Mouse (Mus musculus): ENCODE data around the gene Smarca5. TPM values are rescaled to one million over a fixed set of nuclear protein-coding genes. Genes with fewer than 3 reads are reported as not detected.

Gene Smarca5
- polyA plus RNA-seq, 1 experiment from 2014 or later, result 45.1 TPM

DNA sequence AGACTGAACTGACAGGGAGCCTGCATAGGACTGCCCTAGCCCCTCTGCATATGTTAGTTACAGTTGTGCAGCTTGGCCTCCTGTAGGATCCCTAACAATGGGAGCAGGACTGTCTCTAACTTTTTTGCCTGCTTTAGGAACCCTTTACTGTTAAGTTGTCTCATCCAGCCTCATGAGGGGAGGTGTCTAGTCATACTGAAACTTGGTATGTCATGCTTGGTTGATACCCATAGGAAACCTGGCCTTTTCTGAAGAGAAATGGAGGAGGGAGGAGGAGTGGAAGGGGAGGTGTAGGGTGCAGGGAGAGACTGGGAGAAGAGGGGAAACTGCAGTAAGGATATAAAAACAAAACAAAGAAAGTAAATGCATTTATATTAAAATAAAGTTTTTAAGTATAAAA, 7.0 kb downstream of the Smarca5 start:
- no peaks in the 10 kb centered on the region for H3K9me3 ChIP-seq (ENCODE audit: control insufficient read depth, low read length)
- no peak overlapping the region for H3K27ac ChIP-seq (replicated peaks in 1 of 2; ENCODE audit: control insufficient read depth in 1 of 2, insufficient read depth in 1 of 2, low read depth in 2 of 2, low read length in 2 of 2)
- H3K9ac ChIP-seq (ENCODE audit: low read length), result no peak overlapping the region
- H3K36me3 ChIP-seq (ENCODE audit: control insufficient read depth, insufficient read depth, low read length), result peaks cover 82% of the 10 kb centered on the region
- ATAC-seq (ENCODE audit: insufficient number of reproducible peaks, insufficient read depth, low FRiP score, low read depth), result no peak
- no peak overlapping the region for H3K4me2 ChIP-seq (ENCODE audit: low read length)
- peaks cover 0 to under 1% of the 10 kb centered on the region in 2 experiments; a peak in 1 of 4 replicates for H3K4me1 ChIP-seq (ENCODE audit: control insufficient read depth in 2 of 2, insufficient read depth in 2 of 2, low read length in 2 of 2)
- no peak overlapping the region for H3K4me3 ChIP-seq (ENCODE audit: control insufficient read depth in 1 of 2, insufficient read depth in 1 of 2, low read depth in 1 of 2, low read length in 2 of 2)
- no peaks in the 10 kb centered on the region for H3K27me3 ChIP-seq (ENCODE audit: control insufficient read depth, insufficient read depth, low read length)

DNA sequence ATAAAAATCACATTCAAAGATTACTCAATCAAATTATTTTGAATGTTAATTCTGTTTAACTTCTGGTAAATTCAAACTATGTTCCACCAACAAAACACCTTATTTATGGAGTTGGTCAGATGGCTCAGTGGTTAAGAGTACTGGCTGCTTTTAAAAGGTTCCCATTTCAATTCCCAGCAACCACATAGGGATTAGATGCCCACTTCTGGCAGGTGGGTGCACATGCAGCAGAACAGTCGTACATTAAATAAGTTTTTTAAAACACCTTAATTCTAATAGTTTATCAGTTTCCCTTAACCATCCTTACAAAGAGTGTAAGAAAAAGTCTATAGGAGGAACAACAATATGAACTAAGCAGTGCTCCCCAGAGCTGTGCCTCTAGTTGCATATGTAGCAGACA, 24.8 kb downstream of the Smarca5 start:
- H3K27me3 ChIP-seq (ENCODE audit: control insufficient read depth, insufficient read depth, low read length), result no peaks in the 10 kb centered on the region
- H3K36me3 ChIP-seq (ENCODE audit: control insufficient read depth, insufficient read depth, low read length), result peaks cover 83% of the 10 kb centered on the region
- no peak for ATAC-seq (ENCODE audit: insufficient number of reproducible peaks, insufficient read depth, low FRiP score, low read depth)
- no peak overlapping the region for H3K27ac ChIP-seq (replicated peaks in 1 of 2; ENCODE audit: control insufficient read depth in 1 of 2, insufficient read depth in 1 of 2, low read depth in 2 of 2, low read length in 2 of 2)
- H3K4me3 ChIP-seq (ENCODE audit: control insufficient read depth in 1 of 2, insufficient read depth in 1 of 2, low read depth in 1 of 2, low read length in 2 of 2), result no peak overlapping the region
- no peak overlapping the region for H3K9ac ChIP-seq (ENCODE audit: low read length)
- no peak overlapping the region for H3K4me2 ChIP-seq (ENCODE audit: low read length)
- H3K9me3 ChIP-seq (ENCODE audit: control insufficient read depth, low read length), result no peaks in the 10 kb centered on the region
- no peaks in the 10 kb centered on the region for H3K4me1 ChIP-seq (ENCODE audit: control insufficient read depth in 2 of 2, insufficient read depth in 2 of 2, low read length in 2 of 2)
- WGBS, result 93% methylated on average over 1 of the region's 1 CpGs

DNA sequence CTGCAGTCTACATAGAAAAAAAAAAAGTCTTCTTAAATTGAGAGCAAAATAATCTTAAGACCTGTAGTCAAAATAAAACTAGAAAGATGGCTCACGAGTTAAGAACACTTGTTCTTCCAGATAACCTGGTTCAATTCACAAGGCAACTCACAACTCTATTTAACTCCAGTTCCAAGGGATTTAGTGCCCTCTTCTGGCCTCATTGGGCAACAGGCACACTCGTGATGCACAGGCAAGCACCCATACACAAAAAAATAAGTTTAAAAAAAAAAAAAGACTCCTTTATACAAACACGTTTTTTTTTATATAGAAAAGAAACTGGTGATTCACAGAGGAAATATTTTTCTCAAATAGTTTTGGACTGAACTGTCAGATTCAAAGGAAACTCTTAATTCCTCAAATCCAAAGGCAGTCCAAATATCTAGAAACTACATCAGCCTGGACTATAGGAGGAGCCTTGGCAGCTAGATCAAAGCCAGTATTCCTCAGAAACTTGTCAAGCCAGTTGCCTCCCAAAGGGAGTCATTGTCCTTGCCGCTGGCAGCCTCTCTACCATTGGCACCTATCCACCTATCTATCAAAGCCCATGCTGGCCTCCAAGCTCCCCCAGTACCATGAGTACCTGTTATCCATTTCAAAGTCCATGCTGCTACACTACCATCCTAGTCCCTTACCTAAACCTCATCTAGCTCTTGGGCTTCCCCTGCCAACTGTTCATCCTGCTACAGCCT, 28.5 kb downstream of the Smarca5 start:
- no peak overlapping the region for H3K27ac ChIP-seq (replicated peaks in 1 of 2; ENCODE audit: control insufficient read depth in 1 of 2, insufficient read depth in 1 of 2, low read depth in 2 of 2, low read length in 2 of 2)
- ATAC-seq (ENCODE audit: insufficient number of reproducible peaks, insufficient read depth, low FRiP score, low read depth), result no peak
- WGBS, result 88% methylated on average over 4 of the region's 4 CpGs

DNA sequence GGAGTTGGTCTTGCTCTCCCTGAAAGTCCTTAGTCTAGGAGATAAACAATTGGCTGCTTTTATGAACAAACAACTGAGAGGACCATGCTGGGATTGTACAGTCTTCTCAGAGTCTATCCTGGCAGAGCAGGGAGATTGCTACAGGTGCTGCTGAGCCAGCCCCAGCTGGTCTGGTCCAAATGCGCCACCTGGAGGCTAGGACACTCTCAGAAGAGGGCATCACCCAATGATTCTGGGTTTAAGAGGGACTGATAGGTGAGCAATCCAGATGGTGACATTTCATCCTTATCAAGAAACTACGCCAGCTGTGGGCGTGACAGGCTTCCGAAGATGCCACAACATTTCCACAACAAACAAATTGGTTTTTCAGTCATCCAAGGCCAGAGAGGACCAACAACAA, 51.2 kb downstream of the Smarca5 start:
- no peak overlapping the region for H3K27ac ChIP-seq (replicated peaks in 1 of 2; ENCODE audit: control insufficient read depth in 1 of 2, insufficient read depth in 1 of 2, low read depth in 2 of 2, low read length in 2 of 2)
- H3K4me2 ChIP-seq (ENCODE audit: low read length), result no peak overlapping the region
- no peaks in the 10 kb centered on the region for H3K36me3 ChIP-seq (ENCODE audit: control insufficient read depth, insufficient read depth, low read length)
- H3K27me3 ChIP-seq (ENCODE audit: control insufficient read depth, insufficient read depth, low read length), result no peaks in the 10 kb centered on the region; the same call in 1 of the 2 replicates
- H3K4me1 ChIP-seq (ENCODE audit: control insufficient read depth in 2 of 2, insufficient read depth in 2 of 2, low read length in 2 of 2), result no peaks in the 10 kb centered on the region; a peak in 1 of 4 replicates
- WGBS, result 23% methylated on average over 4 of the region's 4 CpGs
- H3K9ac ChIP-seq (ENCODE audit: low read length), result no peak overlapping the region
- ATAC-seq (ENCODE audit: insufficient number of reproducible peaks, insufficient read depth, low FRiP score, low read depth), result no peak
- no peak overlapping the region for H3K4me3 ChIP-seq (ENCODE audit: control insufficient read depth in 1 of 2, insufficient read depth in 1 of 2, low read depth in 1 of 2, low read length in 2 of 2)
- no peaks in the 10 kb centered on the region for H3K9me3 ChIP-seq (ENCODE audit: control insufficient read depth, low read length)

More for the DNA sequence above, 28.5 kb downstream of the Smarca5 start:
- H3K4me3 ChIP-seq (ENCODE audit: control insufficient read depth in 1 of 2, insufficient read depth in 1 of 2, low read depth in 1 of 2, low read length in 2 of 2), result no peak overlapping the region
- H3K9me3 ChIP-seq (ENCODE audit: control insufficient read depth, low read length), result no peaks in the 10 kb centered on the region
- H3K27me3 ChIP-seq (ENCODE audit: control insufficient read depth, insufficient read depth, low read length), result no peaks in the 10 kb centered on the region
- H3K4me1 ChIP-seq (ENCODE audit: control insufficient read depth in 2 of 2, insufficient read depth in 2 of 2, low read length in 2 of 2), result no peaks in the 10 kb centered on the region
- no peak overlapping the region for H3K4me2 ChIP-seq (ENCODE audit: low read length)
- H3K36me3 ChIP-seq (ENCODE audit: control insufficient read depth, insufficient read depth, low read length), result peaks cover 86% of the 10 kb centered on the region
- H3K9ac ChIP-seq (ENCODE audit: low read length), result no peak overlapping the region

DNA sequence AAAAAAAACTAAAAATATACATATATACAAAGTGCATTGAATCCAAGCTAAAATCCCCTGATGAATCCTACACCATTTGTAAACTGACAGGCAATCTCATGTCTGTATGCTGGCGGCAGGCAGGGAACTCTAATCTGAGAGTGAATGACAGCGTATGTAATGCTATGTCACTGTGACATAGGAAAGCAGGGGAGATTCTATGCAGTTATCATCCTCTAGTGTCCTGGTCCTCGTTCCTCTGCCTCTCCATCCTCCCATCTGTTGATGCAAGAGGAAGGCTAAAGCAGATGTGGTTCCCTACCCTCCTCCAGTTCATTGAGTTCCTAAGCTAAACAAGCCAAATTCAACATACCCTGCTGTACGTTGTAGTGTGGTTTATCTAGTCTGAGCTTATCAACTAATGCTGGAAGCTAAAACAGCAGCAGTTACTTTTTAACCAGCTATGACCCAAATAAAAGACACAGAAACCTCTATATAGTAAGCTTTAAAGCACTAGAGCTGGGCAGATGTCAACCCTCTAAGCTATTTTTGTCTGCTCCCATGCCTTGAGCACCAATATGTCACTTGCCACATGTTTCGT, 55.5 kb downstream of the Smarca5 start:
- no peaks in the 10 kb centered on the region for H3K36me3 ChIP-seq (ENCODE audit: control insufficient read depth, insufficient read depth, low read length)
- H3K4me3 ChIP-seq (ENCODE audit: control insufficient read depth in 1 of 2, insufficient read depth in 1 of 2, low read depth in 1 of 2, low read length in 2 of 2), result no peak overlapping the region
- H3K4me1 ChIP-seq (ENCODE audit: control insufficient read depth in 2 of 2, insufficient read depth in 2 of 2, low read length in 2 of 2), result no peaks in the 10 kb centered on the region; a peak in 1 of 4 replicates
- no peak overlapping the region for H3K27ac ChIP-seq (replicated peaks in 1 of 2; ENCODE audit: control insufficient read depth in 1 of 2, insufficient read depth in 1 of 2, low read depth in 2 of 2, low read length in 2 of 2)
- 42% methylated on average over 5 of the region's 5 CpGs for WGBS
- H3K4me2 ChIP-seq (ENCODE audit: low read length), result no peak overlapping the region
- no peaks in the 10 kb centered on the region for H3K27me3 ChIP-seq (ENCODE audit: control insufficient read depth, insufficient read depth, low read length)
- no peak for ATAC-seq (ENCODE audit: insufficient number of reproducible peaks, insufficient read depth, low FRiP score, low read depth)
- no peak overlapping the region for H3K9ac ChIP-seq (ENCODE audit: low read length)
- no peaks in the 10 kb centered on the region for H3K9me3 ChIP-seq (ENCODE audit: control insufficient read depth, low read length)

DNA sequence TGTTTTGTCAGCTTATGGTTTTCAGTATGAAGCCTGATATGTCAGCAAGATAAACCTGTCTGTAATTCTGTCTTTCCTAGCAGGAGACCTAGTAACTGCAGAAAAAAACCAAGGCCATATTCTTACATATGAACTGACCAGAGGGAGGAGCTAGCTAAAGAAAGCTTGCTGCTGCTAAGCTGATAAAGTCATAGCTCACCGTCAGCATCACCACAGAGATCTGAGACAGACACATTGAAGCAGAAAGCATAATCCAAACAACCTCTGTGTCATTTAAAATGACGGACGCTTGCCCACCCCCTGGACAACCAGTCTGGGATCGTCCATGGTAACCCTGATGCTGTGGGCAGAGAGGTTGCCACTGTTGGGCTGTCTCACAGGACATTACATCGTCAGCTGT, 56.7 kb downstream of the Smarca5 start:
- Histone ChIP-seq H3K9ac (ENCODE audit: low read length) (no peak overlapping the region), H3K9me3 (ENCODE audit: control insufficient read depth, low read length) (no peaks in the 10 kb centered on the region), H3K4me3 (ENCODE audit: control insufficient read depth in 1 of 2, insufficient read depth in 1 of 2, low read depth in 1 of 2, low read length in 2 of 2) (no peak overlapping the region), H3K27ac (replicated peaks in 1 of 2; ENCODE audit: control insufficient read depth in 1 of 2, insufficient read depth in 1 of 2, low read depth in 2 of 2, low read length in 2 of 2) (no peak overlapping the region), H3K4me2 (ENCODE audit: low read length) (no peak overlapping the region), H3K36me3 (ENCODE audit: control insufficient read depth, insufficient read depth, low read length) (no peaks in the 10 kb centered on the region), H3K27me3 (ENCODE audit: control insufficient read depth, insufficient read depth, low read length) (no peaks in the 10 kb centered on the region), H3K4me1 (ENCODE audit: control insufficient read depth in 2 of 2, insufficient read depth in 2 of 2, low read length in 2 of 2) (no peaks in the 10 kb centered on the region; a peak in 1 of 4 replicates)
- 69% methylated on average over 5 of the region's 5 CpGs for WGBS
- ATAC-seq (ENCODE audit: insufficient number of reproducible peaks, insufficient read depth, low FRiP score, low read depth), result no peak

DNA sequence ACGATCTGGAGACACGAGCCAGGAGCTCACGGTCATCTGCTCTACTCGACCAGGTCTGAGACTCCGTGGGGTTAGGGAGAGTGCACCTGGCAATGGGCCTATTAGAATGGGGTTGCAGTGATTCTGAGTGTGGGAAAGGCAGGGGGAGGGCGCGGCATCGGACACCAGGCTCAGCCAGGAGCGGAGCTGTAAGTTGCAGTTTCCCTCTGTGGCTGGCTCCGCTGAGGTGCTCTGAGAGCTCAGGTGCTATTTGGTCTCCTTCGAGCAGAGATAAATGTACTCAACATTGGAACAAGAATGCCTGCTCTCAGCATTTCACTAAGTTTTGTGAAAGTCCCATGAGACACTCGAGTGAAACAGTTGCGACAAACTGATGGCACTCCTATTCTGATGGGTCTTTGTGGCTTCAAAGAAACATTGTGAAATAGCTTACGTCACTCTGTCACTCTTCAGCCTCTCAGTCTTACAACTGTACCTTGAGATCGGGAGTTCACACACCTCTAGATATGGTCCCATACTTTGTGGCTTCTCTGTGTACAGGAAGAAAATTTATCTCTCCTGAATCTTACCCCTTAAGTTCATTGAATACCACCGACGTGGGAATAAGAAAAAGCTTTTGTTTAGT, 69.9 kb downstream of the Smarca5 start:
- 65% methylated on average over 17 of the region's 17 CpGs for WGBS
- no peak overlapping the region for H3K4me2 ChIP-seq (ENCODE audit: low read length)
- no peak overlapping the region for H3K27ac ChIP-seq (replicated peaks in 1 of 2; ENCODE audit: control insufficient read depth in 1 of 2, insufficient read depth in 1 of 2, low read depth in 2 of 2, low read length in 2 of 2)
- no peak overlapping the region for H3K9ac ChIP-seq (ENCODE audit: low read length)
- H3K27me3 ChIP-seq (ENCODE audit: control insufficient read depth, insufficient read depth, low read length), result no peaks in the 10 kb centered on the region
- no peaks in the 10 kb centered on the region for H3K9me3 ChIP-seq (ENCODE audit: control insufficient read depth, low read length)
- no peak overlapping the region for H3K4me3 ChIP-seq (ENCODE audit: control insufficient read depth in 1 of 2, insufficient read depth in 1 of 2, low read depth in 1 of 2, low read length in 2 of 2)
- H3K36me3 ChIP-seq (ENCODE audit: control insufficient read depth, insufficient read depth, low read length), result no peaks in the 10 kb centered on the region
- no peak for ATAC-seq (ENCODE audit: insufficient number of reproducible peaks, insufficient read depth, low FRiP score, low read depth)
- no peaks in the 10 kb centered on the region for H3K4me1 ChIP-seq (ENCODE audit: control insufficient read depth in 2 of 2, insufficient read depth in 2 of 2, low read length in 2 of 2)
